Mouse (Mus musculus) left cerebral cortex, adult 2 months (tissue): ENCODE measurements around the gene Abca1. TPM values are rescaled to one million over a fixed set of nuclear protein-coding genes. Genes with fewer than 3 reads are reported as not detected.
A peak's percentile ranks its signal among the peaks of the same experiment; 100 is the strongest.

Experiments
- DNase-seq, 2 experiments: peaks; one replicate each; pipeline ENCODE4 v3.0.0; 2021 to 2022; ENCODE audit warnings: low spot score in 2 of 2, mixed read lengths in 1 of 2; ENCODE audit errors: extremely low spot score in 1 of 2
- H3K27ac ChIP-seq: fragments of 200-600 bp; 2 replicates; pipeline ENCODE4 v1.8.1; 2022
- H3K4me3 ChIP-seq: fragments of 200-600 bp; 2 replicates; pipeline ENCODE4 v1.8.1; 2022
- CTCF ChIP-seq: fragments of 200-600 bp; IDR thresholded peaks from 2 replicates; pipeline ENCODE4 v1.8.1; 2022; ENCODE audit warnings: antibody characterized with exemption, mild to moderate bottlenecking, moderate library complexity
- intact Hi-C: fragments of 180-260 bp; cut with DNase I; formaldehyde crosslinking; loops from one replicate; pipeline ENCODE4 v1.15.1; 2025
- total RNA-seq, 2 experiments: library from RNA; stranded (reverse); gene quantifications; 2 replicates each; pipeline ENCODE4 v1.2.3; 2021

Abca1 gene
- total RNA-seq, 2 experiments from 2014 or later = 17.0 to 19.5 TPM

- intact Hi-C loops = no loop called here
- no peak for DNase-seq
- no peak for TF ChIP-seq CTCF
- H3K4me3 ChIP-seq = no peak overlapping the region
- H3K27ac ChIP-seq = no peak overlapping the region
Observed at GRCm38 (mm10) chr4:53062301-53063008, 97.2 kb downstream of the Abca1 start.

GRCm38 (mm10) chr4:53046238-53047022, 113.3 kb downstream of the Abca1 start:
- H3K27ac ChIP-seq = no peak overlapping the region
- TF ChIP-seq CTCF = no peak
- intact Hi-C loops = no loop called here

DNA sequence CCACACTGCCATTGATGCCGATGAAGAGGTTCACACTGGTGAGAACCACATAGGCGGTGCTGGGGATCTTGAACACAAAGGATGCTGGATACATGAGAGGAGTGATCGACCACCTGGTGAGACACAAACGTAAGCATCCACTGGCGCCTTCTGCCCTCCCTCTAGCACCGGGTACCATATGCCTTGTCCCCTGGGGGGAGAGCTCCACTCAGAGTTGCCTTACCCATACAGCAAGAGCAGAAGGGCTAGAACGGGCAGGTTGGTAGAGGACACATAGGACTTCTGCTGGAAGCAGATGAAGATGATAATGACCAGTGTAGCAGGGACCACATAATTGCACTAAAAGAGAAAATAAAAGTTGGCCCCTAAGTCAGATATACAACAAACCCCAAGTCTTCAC, 113.9 kb downstream of the Abca1 start:
- TF ChIP-seq CTCF = no peak
- intact Hi-C loops = no loop called here
- no peak for DNase-seq
- Histone ChIP-seq H3K27ac (no peak overlapping the region), H3K4me3 (no peak overlapping the region)

More at GRCm38 (mm10) chr4:53046238-53047022, 113.3 kb downstream of the Abca1 start:
- no peak overlapping the region for H3K4me3 ChIP-seq
- no peak for DNase-seq

DNA sequence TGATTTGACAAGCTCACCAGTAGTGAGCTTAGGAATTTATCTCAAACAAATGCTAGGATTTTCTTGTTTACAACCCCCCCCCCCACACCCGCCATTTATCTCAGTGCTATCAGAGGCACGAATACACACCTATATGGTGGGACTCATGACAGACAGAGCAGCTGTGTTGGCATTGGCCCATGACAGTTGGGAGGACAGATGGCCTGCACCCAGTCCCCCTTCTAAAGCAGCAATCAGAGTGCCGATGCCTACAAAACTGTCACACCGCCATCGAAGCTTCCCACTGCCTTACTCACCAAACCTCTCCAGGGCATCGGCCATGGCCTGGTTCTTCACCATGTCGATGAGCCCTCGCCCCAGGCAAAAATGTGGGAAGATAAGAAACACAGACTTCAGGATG, 115.9 kb downstream of the Abca1 start:
- no peak overlapping the region for H3K4me3 ChIP-seq
- intact Hi-C loops = no loop called here
- H3K27ac ChIP-seq = no peak overlapping the region
- DNase-seq = no peak
- TF ChIP-seq CTCF = no peak

DNA sequence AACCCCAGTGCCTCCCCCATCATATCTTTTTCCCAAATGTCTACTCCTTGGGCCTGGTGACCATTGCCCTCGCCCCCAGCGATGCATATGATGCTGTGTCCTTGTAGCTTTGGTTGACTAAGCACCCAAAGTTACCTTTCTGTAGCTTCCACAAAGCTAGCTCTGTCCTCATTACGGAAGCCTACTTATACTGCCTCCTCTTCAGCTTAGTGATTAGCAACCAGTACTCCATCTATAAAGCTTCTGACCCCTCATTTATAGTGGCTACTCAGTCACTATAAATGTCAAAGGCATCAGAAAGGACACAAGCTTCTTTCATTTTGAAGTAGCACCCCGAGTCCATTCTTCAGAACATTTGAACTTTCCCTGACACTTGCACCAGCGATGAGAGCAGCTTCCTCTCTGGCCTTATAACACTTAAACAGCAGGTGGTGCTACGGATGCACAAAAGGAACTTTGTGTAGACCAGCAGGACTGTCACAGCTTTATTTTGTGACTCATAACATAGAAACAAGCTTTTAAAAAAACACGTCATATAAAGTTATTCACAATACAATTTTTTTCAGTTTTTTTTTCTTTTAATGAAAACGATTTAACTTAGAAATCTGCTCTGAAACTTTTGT, 129.3 kb downstream of the Abca1 start:
- no peak overlapping the region for H3K27ac ChIP-seq
- intact Hi-C loops = loop anchor here (5.0 kb wide), 2 partner anchors 327 to 562 kb away; no protein-coding TSS in a partner anchor
- no peak overlapping the region for H3K4me3 ChIP-seq
- peak; percentile 51 for TF ChIP-seq CTCF
- DNase-seq = no peak

- no peak overlapping the region for H3K27ac ChIP-seq
- no peak for TF ChIP-seq CTCF
- DNase-seq = no peak
- no peak overlapping the region for H3K4me3 ChIP-seq
- intact Hi-C loops = no loop called here
Observed at GRCm38 (mm10) chr4:53027811-53028210, 131.9 kb downstream of the Abca1 start.

- no peak for DNase-seq
- no peak for TF ChIP-seq CTCF
- Histone ChIP-seq H3K27ac (no peak overlapping the region), H3K4me3 (no peak overlapping the region)
- intact Hi-C loops = no loop called here
Observed at GRCm38 (mm10) chr4:53024397-53024796, 135.3 kb downstream of the Abca1 start.

DNA sequence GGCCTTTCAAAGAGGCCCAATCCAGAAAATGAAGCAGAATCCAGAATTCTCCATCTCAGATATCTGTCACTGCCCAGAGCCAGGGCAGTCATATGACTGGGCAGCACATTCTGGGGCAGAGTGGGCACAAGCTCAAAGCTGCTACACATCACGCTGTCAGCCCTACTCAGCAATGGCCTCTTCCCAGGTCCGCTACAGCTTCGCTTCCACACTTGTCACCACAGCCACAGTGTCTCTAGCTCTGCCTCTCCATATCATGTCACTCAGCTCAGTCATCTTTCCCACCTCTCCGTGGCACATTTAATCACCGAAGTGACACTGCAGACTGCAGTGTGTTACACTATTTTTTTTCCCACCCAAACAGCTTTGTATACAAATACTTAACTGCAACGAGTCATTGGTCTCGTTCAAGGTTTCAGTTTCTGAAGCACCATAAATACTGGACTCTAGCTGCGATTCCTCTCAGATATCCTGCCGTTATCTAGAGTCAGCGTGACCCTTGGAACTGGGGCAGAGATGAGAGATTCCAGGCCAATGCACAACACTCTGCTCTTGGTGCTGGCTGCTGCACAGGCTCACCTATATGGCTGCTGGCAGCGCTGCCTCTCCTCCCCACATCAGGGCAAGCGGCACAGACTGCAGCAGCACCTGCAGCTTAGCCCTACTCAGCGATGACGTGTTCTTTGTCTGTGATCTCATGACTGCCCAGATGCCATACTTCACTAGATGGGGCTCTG, 136.3 kb downstream of the Abca1 start:
- intact Hi-C loops = no loop called here

GRCm38 (mm10) chr4:53018392-53018791, 141.3 kb downstream of the Abca1 start:
- no peak for TF ChIP-seq CTCF
- intact Hi-C loops = no loop called here
- no peak for DNase-seq

More for the DNA sequence above, 136.3 kb downstream of the Abca1 start:
- no peak overlapping the region for H3K4me3 ChIP-seq
- TF ChIP-seq CTCF = no peak
- no peak for DNase-seq
- H3K27ac ChIP-seq = no peak overlapping the region

DNA sequence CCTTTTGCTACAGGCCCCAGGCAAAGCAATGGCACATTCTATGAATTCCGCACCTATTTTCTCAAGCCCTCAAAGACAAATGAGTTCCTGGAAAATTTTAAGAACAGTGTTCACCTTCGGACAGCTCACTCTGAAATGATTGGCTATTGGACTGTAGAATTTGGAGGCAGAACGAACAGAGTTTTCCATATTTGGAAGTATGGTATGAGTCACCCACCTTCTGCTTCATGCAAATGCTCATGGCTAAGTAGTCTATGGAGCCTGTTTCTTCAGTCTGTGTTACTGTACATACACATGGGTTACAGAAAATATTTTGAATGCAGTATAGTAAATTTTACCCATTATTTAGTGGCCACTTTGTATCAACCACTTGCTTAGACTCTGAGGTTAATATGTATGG, 144.7 kb downstream of the Abca1 start:
- no peak overlapping the region for H3K27ac ChIP-seq
- TF ChIP-seq CTCF = no peak
- no peak for DNase-seq
- H3K4me3 ChIP-seq = no peak overlapping the region
- intact Hi-C loops = no loop called here

More at GRCm38 (mm10) chr4:53018392-53018791, 141.3 kb downstream of the Abca1 start:
- Histone ChIP-seq H3K27ac (no peak overlapping the region), H3K4me3 (no peak overlapping the region)

- intact Hi-C loops = no loop called here
- TF ChIP-seq CTCF = no peak
- no peak overlapping the region for H3K4me3 ChIP-seq
- no peak for DNase-seq
- no peak overlapping the region for H3K27ac ChIP-seq
Observed at GRCm38 (mm10) chr4:53014421-53014820, 145.3 kb downstream of the Abca1 start.
